Mouse (Mus musculus): ENCODE measurements around the gene BC048403.
A peak's percentile ranks its signal among the peaks of the same experiment; 100 is the strongest.

BC048403 gene

GRCm38 (mm10) chr10:121739548-121740505, at the start of gene BC048403:
TSS of gene BC048403 (plus strand) at chr10:121739937.
- peak; percentile 81 to 93 for DNase-seq

- peak; percentile 18 to 38 for DNase-seq
These were observed 46.7 kb upstream of the BC048403 start for GRCm38 (mm10) chr10:121692944-121693579.

GRCm38 (mm10) chr10:121694567-121694966, 45.2 kb upstream of the BC048403 start:
- DNase-seq = no peak

GRCm38 (mm10) chr10:121701296-121702248, 38.2 kb upstream of the BC048403 start:
- DNase-seq = peak; percentile 46 to 69

GRCm38 (mm10) chr10:121703619-121704018, 36.1 kb upstream of the BC048403 start:
- DNase-seq = no peak

GRCm38 (mm10) chr10:121704871-121705270, 34.9 kb upstream of the BC048403 start:
- DNase-seq = no peak

- no peak for DNase-seq
These were observed 34.2 kb upstream of the BC048403 start for GRCm38 (mm10) chr10:121705399-121706163.

- DNase-seq = no peak
These were observed 22.9 kb upstream of the BC048403 start for GRCm38 (mm10) chr10:121716862-121717261.

- no peak for DNase-seq
These were observed 20.7 kb upstream of the BC048403 start for GRCm38 (mm10) chr10:121718896-121719585.

- DNase-seq = no peak
These were observed 19.0 kb upstream of the BC048403 start for GRCm38 (mm10) chr10:121720701-121721100.

- DNase-seq = no peak
These were observed 13.2 kb upstream of the BC048403 start for GRCm38 (mm10) chr10:121726505-121726904.

GRCm38 (mm10) chr10:121727151-121727550, 12.6 kb upstream of the BC048403 start:
- no peak for DNase-seq

- no peak for DNase-seq
These were observed 11.5 kb upstream of the BC048403 start for GRCm38 (mm10) chr10:121728226-121728625.

GRCm38 (mm10) chr10:121731048-121731725, 8.6 kb upstream of the BC048403 start:
- no peak for DNase-seq

GRCm38 (mm10) chr10:121732542-121732941, 7.2 kb upstream of the BC048403 start:
- no peak for DNase-seq

- DNase-seq = no peak
These were observed 2.5 kb upstream of the BC048403 start for GRCm38 (mm10) chr10:121737256-121737655.

GRCm38 (mm10) chr10:121742336-121742735, 2.6 kb downstream of the BC048403 start:
- DNase-seq = no peak

- DNase-seq = no peak
These were observed 10.4 kb downstream of the BC048403 start for GRCm38 (mm10) chr10:121750175-121750574.

- DNase-seq = no peak
These were observed 14.5 kb downstream of the BC048403 start for GRCm38 (mm10) chr10:121754237-121754636.

- DNase-seq = no peak
These were observed 16.1 kb downstream of the BC048403 start for GRCm38 (mm10) chr10:121755822-121756221.

- DNase-seq = no peak
These were observed 16.9 kb downstream of the BC048403 start for GRCm38 (mm10) chr10:121756677-121757076.
